Mouse (Mus musculus) midbrain, embryonic 12.5 days (tissue): ENCODE measurements around the gene Sh3gl3. TPM values are rescaled to one million over a fixed set of nuclear protein-coding genes. Genes with fewer than 3 reads are reported as not detected.

Experiments
- ATAC-seq: fragments of 200-750 bp; cut with Nextera tagmentation; 2 replicates; pipeline ENCODE4 v1.8.0; 2017; ENCODE audit warnings: low read depth, moderate TSS enrichment, moderate library complexity; ENCODE audit not compliant: low FRiP score
- H3K27ac ChIP-seq: fragments of 300-500 bp; sonication (generic); replicated peaks from 2 replicates; pipeline ENCODE4 v1.5.1; 2016; ENCODE audit warnings: mild to moderate bottlenecking
- H3K27me3 ChIP-seq: fragments of 300-500 bp; sonication (generic); 2 replicates; pipeline ENCODE4 v1.6.1; 2016; ENCODE audit warnings: mild to moderate bottlenecking
- H3K36me3 ChIP-seq: fragments of 300-500 bp; sonication (generic); 2 replicates; pipeline ENCODE4 v1.6.1; 2016
- H3K4me1 ChIP-seq: fragments of 300-500 bp; sonication (generic); 2 replicates; pipeline ENCODE4 v1.6.1; 2016
- H3K4me2 ChIP-seq: fragments of 300-500 bp; sonication (generic); replicated peaks from 2 replicates; pipeline ENCODE4 v1.6.1; 2016; ENCODE audit warnings: mild to moderate bottlenecking, moderate library complexity
- H3K4me3 ChIP-seq: fragments of 300-500 bp; sonication (generic); 2 replicates; pipeline ENCODE4 v1.5.1; 2016; ENCODE audit warnings: mild to moderate bottlenecking
- H3K9ac ChIP-seq: fragments of 300-500 bp; sonication (generic); replicated peaks from 2 replicates; pipeline ENCODE4 v1.6.1; 2016; ENCODE audit warnings: mild to moderate bottlenecking, moderate library complexity
- H3K9me3 ChIP-seq: fragments of 300-500 bp; sonication (generic); 2 replicates; pipeline ENCODE4 v1.6.1; 2016; ENCODE audit warnings: mild to moderate bottlenecking
- WGBS: fragments of 180-500 bp; shearing (Covaris S2); methylation state at CpG from one replicate; pipeline ENCODE4 v1.1.7; 2016; 5-methylcytosine and 5-hydroxymethylcytosine counted together
- polyA plus RNA-seq: library from polyadenylated mRNA; unstranded; fragments of >200 nt; fragmentation: Nextera tagmentation; extraction: Ambion mirVana; gene quantifications from 2 replicates; pipeline ENCODE4 v1.2.1, GENCODE M21; 2016

Sh3gl3 gene
- polyA plus RNA-seq, 1 experiment from 2014 or later, result 26.5 TPM

GRCm38 (mm10) chr7:82236152-82236898, 62.7 kb downstream of the Sh3gl3 start:
- WGBS, result 63% methylated on average over 11 of the region's 11 CpGs
- H3K4me3 ChIP-seq, result no peak overlapping the region
- no peak overlapping the region for H3K9ac ChIP-seq
- no peaks in the 10 kb centered on the region for H3K27me3 ChIP-seq
- H3K27ac ChIP-seq, result no peak overlapping the region
- H3K4me2 ChIP-seq, result no peak overlapping the region
- H3K36me3 ChIP-seq, result no peaks in the 10 kb centered on the region
- no peak for ATAC-seq
- peaks cover 14% of the 10 kb centered on the region for H3K4me1 ChIP-seq
- H3K9me3 ChIP-seq, result no peaks in the 10 kb centered on the region

- H3K4me2 ChIP-seq, result no peak overlapping the region
- no peaks in the 10 kb centered on the region for H3K27me3 ChIP-seq
- no peaks in the 10 kb centered on the region for H3K36me3 ChIP-seq
- no peak for ATAC-seq
- no peaks in the 10 kb centered on the region for H3K9me3 ChIP-seq
- no peak overlapping the region for H3K4me3 ChIP-seq
- 86% methylated on average over 4 of the region's 4 CpGs for WGBS
- no peak overlapping the region for H3K9ac ChIP-seq
- no peak overlapping the region for H3K27ac ChIP-seq
- peaks cover 14% of the 10 kb centered on the region for H3K4me1 ChIP-seq
Observed at GRCm38 (mm10) chr7:82236899-82237162, 63.2 kb downstream of the Sh3gl3 start.

GRCm38 (mm10) chr7:82240424-82241240, 67.0 kb downstream of the Sh3gl3 start:
- Histone ChIP-seq H3K4me1 (no peaks in the 10 kb centered on the region), H3K36me3 (no peaks in the 10 kb centered on the region), H3K4me3 (no peak overlapping the region), H3K27me3 (no peaks in the 10 kb centered on the region), H3K9me3 (no peaks in the 10 kb centered on the region), H3K4me2 (no peak overlapping the region), H3K27ac (no peak overlapping the region), H3K9ac (no peak overlapping the region)
- no peak for ATAC-seq
- 79% methylated on average over 8 of the region's 8 CpGs for WGBS

- WGBS, result 86% methylated on average over 3 of the region's 3 CpGs
- H3K9me3 ChIP-seq, result no peaks in the 10 kb centered on the region
- no peak overlapping the region for H3K9ac ChIP-seq
- H3K36me3 ChIP-seq, result no peaks in the 10 kb centered on the region
- H3K4me2 ChIP-seq, result no peak overlapping the region
- H3K27me3 ChIP-seq, result no peaks in the 10 kb centered on the region
- no peak overlapping the region for H3K27ac ChIP-seq
- ATAC-seq, result no peak
- H3K4me3 ChIP-seq, result no peak overlapping the region
- no peaks in the 10 kb centered on the region for H3K4me1 ChIP-seq
Observed at GRCm38 (mm10) chr7:82244701-82245100, 71.1 kb downstream of the Sh3gl3 start.

GRCm38 (mm10) chr7:82248953-82249695, 75.5 kb downstream of the Sh3gl3 start:
- Histone ChIP-seq H3K4me3 (no peak overlapping the region), H3K27me3 (no peaks in the 10 kb centered on the region), H3K27ac (no peak overlapping the region), H3K36me3 (no peaks in the 10 kb centered on the region), H3K4me1 (no peaks in the 10 kb centered on the region), H3K4me2 (no peak overlapping the region), H3K9ac (no peak overlapping the region), H3K9me3 (no peaks in the 10 kb centered on the region)
- no peak for ATAC-seq
- WGBS, result 74% methylated on average over 10 of the region's 10 CpGs

GRCm38 (mm10) chr7:82253309-82253708, 79.7 kb downstream of the Sh3gl3 start:
- H3K4me2 ChIP-seq, result no peak overlapping the region
- H3K4me3 ChIP-seq, result no peak overlapping the region
- H3K9ac ChIP-seq, result no peak overlapping the region
- H3K27me3 ChIP-seq, result no peaks in the 10 kb centered on the region
- ATAC-seq, result no peak
- H3K4me1 ChIP-seq, result no peaks in the 10 kb centered on the region
- H3K27ac ChIP-seq, result no peak overlapping the region
- no peaks in the 10 kb centered on the region for H3K9me3 ChIP-seq
- 87% methylated on average over 1 of the region's 1 CpGs for WGBS
- no peaks in the 10 kb centered on the region for H3K36me3 ChIP-seq

GRCm38 (mm10) chr7:82256936-82257335, 83.3 kb downstream of the Sh3gl3 start:
- ATAC-seq, result no peak

GRCm38 (mm10) chr7:82257530-82257929, 83.9 kb downstream of the Sh3gl3 start:
- Histone ChIP-seq H3K4me1 (no peaks in the 10 kb centered on the region), H3K27ac (no peak overlapping the region), H3K36me3 (no peaks in the 10 kb centered on the region), H3K9ac (no peak overlapping the region), H3K4me3 (no peak overlapping the region), H3K9me3 (no peaks in the 10 kb centered on the region), H3K27me3 (no peaks in the 10 kb centered on the region), H3K4me2 (no peak overlapping the region)
- no peak for ATAC-seq
- WGBS, result 94% methylated on average over 4 of the region's 4 CpGs

More at GRCm38 (mm10) chr7:82256936-82257335, 83.3 kb downstream of the Sh3gl3 start:
- no peak overlapping the region for H3K4me2 ChIP-seq
- H3K9me3 ChIP-seq, result no peaks in the 10 kb centered on the region
- no peaks in the 10 kb centered on the region for H3K27me3 ChIP-seq
- no peaks in the 10 kb centered on the region for H3K36me3 ChIP-seq
- no peak overlapping the region for H3K27ac ChIP-seq
- H3K4me3 ChIP-seq, result no peak overlapping the region
- H3K4me1 ChIP-seq, result no peaks in the 10 kb centered on the region
- 77% methylated on average over 6 of the region's 6 CpGs for WGBS
- H3K9ac ChIP-seq, result no peak overlapping the region

- ATAC-seq, result no peak
- no peaks in the 10 kb centered on the region for H3K4me1 ChIP-seq
- H3K4me2 ChIP-seq, result no peak overlapping the region
- H3K36me3 ChIP-seq, result no peaks in the 10 kb centered on the region
- H3K27me3 ChIP-seq, result no peaks in the 10 kb centered on the region
- H3K27ac ChIP-seq, result no peak overlapping the region
- no peak overlapping the region for H3K9ac ChIP-seq
- H3K4me3 ChIP-seq, result no peak overlapping the region
- H3K9me3 ChIP-seq, result no peaks in the 10 kb centered on the region
- WGBS, result 63% methylated on average over 6 of the region's 6 CpGs
Observed at GRCm38 (mm10) chr7:82260210-82260609, 86.6 kb downstream of the Sh3gl3 start.

GRCm38 (mm10) chr7:82263141-82263540, 89.5 kb downstream of the Sh3gl3 start:
- H3K4me1 ChIP-seq, result no peaks in the 10 kb centered on the region
- H3K4me3 ChIP-seq, result no peak overlapping the region
- no peaks in the 10 kb centered on the region for H3K36me3 ChIP-seq
- 18% methylated on average over 8 of the region's 8 CpGs for WGBS
- H3K27ac ChIP-seq, result no peak overlapping the region
- H3K27me3 ChIP-seq, result no peaks in the 10 kb centered on the region
- no peak for ATAC-seq
- no peak overlapping the region for H3K4me2 ChIP-seq
- H3K9me3 ChIP-seq, result no peaks in the 10 kb centered on the region
- no peak overlapping the region for H3K9ac ChIP-seq

GRCm38 (mm10) chr7:82264119-82264518, 90.5 kb downstream of the Sh3gl3 start:
- Histone ChIP-seq H3K4me3 (no peak overlapping the region), H3K27ac (no peak overlapping the region), H3K9me3 (no peaks in the 10 kb centered on the region), H3K36me3 (no peaks in the 10 kb centered on the region), H3K9ac (no peak overlapping the region), H3K4me1 (no peaks in the 10 kb centered on the region), H3K27me3 (no peaks in the 10 kb centered on the region), H3K4me2 (no peak overlapping the region)
- 60% methylated on average over 1 of the region's 2 CpGs for WGBS
- no peak for ATAC-seq

GRCm38 (mm10) chr7:82265365-82265764, 91.7 kb downstream of the Sh3gl3 start:
- H3K27ac ChIP-seq, result no peak overlapping the region
- no peak overlapping the region for H3K4me3 ChIP-seq
- H3K9me3 ChIP-seq, result no peaks in the 10 kb centered on the region
- H3K27me3 ChIP-seq, result no peaks in the 10 kb centered on the region
- 81% methylated on average over 4 of the region's 4 CpGs for WGBS
- H3K4me1 ChIP-seq, result no peaks in the 10 kb centered on the region
- ATAC-seq, result no peak
- H3K4me2 ChIP-seq, result no peak overlapping the region
- no peaks in the 10 kb centered on the region for H3K36me3 ChIP-seq
- H3K9ac ChIP-seq, result no peak overlapping the region
